Mouse (Mus musculus) left cerebral cortex, postnatal 25 days (tissue): ENCODE measurements around the gene 1700010B08Rik. TPM values are rescaled to one million over a fixed set of nuclear protein-coding genes. Genes with fewer than 3 reads are reported as not detected.

Experiments used
- DNase-seq, 2 experiments: peaks; one replicate each; pipeline ENCODE4 v3.0.0; 2022; ENCODE audit warnings: low spot score in 2 of 2, mixed read lengths in 1 of 2
- intact Hi-C: fragments of 180-260 bp; cut with DNase I; formaldehyde crosslinking; loops from one replicate; pipeline ENCODE4 v1.15.1; 2025
- microRNA-seq, 2 experiments: library from miRNA; unstranded; fragments of <30 nt; microRNA quantifications; one replicate each; pipeline ENCODE4 v1.2.0; 2022
- total RNA-seq, 2 experiments: library from RNA; stranded (reverse); gene quantifications; 2 replicates each; pipeline ENCODE4 v1.2.3; 2021

Gene 1700010B08Rik
- total RNA-seq, 2 experiments from 2014 or later, result not detected

DNA sequence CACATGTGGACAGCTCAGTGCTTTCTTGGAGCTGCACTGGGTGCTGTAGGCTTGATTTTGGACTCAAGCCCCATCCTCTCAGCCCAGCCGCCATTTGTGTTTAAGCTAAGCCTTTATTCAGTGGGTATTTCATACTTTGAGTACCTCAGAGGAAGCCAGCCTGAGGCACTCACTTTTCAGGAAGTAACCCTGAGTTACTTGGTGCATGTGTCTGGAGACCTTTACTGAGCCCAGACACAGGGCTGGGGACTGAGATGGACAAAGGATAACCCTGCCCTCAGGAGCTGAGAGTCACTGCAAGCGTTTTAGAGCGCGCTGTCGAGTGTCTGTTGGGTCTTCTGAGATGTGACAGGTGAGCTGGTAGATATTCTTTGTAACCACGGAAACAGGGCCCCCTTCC lies 41.4 kb downstream of the 1700010B08Rik start:
- intact Hi-C loops, result no loop called here
- no peak for DNase-seq

DNA sequence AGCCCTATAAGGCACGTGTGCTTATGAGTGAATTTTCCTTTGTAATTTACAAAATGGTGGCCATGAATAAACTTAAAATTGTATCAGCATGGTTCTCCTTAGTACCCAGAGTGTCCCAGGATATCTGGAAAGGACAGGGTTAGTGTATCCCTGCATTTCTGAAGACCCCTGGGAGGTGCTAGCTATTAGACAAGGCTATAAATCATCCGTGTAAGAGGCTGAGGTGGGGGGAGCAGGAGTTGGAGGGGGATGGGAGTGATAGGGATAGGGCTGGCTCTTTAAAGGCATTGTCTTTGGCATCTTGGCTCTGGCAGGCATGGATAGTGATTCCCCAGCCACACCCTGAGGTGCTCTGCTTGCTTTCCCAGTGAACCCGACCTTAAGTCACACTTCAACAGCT lies 45.4 kb downstream of the 1700010B08Rik start:
- intact Hi-C loops, result no loop called here
- DNase-seq, result no peak

DNA sequence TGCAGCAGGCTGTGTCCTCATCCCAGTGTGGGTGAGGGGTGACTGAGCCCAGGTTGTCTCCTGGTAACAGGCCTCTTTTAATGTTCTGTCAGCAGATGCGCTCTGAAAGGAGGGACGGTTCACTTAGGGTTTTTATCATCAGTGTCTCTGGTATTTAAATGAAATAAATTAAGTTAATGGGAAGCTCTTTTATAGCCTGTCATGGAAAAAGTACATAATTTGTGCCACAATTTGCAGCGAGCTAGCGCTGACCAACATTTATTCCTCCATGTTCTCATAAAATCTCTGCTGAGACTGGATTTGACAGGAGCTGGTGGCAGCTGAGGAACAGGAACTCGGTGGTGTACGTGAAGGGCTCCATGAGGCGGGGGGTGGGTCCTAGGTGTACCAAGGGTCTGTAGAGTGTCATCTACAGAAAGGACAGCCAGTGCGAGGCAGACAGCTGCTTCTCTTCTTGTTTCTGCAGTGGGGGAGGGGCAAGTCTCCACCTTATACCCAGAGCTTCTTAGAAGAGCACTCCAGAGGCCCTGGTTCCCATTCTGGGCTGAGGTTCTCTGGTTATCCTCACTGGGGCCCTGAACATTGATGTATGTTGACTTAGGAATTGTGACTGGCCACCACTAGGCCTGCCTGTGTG lies 48.9 kb downstream of the 1700010B08Rik start:
- intact Hi-C loops, result no loop called here
- no peak for DNase-seq

DNA sequence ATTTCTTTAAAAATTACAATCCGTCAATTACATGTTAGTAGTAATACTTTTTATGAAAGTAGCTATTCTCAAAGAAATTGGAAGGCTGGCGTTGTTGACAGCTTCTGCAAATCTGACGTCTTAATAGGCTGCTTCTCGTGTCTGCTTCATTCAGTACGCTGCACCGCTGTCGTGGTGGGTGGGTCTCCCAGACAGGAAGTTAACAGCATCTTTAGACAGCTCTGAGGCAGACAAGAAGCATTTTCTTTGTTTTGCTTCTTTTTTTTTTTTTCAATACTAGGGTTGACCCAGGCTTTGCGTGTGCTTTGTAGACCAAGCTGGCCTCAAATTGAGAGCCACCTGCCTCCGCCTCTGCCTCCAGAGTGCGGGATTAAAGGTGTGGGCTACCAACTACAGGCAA lies 50.0 kb downstream of the 1700010B08Rik start:
- intact Hi-C loops, result no loop called here
- no peak for DNase-seq

DNA sequence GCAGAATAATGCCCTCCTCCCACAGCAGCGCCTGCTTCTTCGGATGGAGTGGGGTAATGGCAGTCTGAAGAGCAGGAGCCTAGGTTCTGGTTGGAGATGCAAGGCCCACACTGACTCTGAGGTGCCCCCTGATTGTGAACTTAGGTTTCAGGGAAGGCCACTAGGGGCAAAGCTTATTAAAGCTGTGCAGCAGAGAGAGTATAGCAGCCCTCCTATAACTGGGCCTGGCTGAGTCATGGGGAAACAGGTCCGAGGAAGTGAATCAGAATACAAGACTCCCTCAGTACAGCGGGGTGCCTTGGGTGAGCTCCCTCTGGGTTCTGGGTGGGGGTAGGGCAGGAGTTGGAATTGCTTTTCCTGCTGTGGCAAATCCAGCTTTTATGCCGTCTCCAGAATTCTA lies 51.4 kb downstream of the 1700010B08Rik start:
- intact Hi-C loops, result no loop called here
- no peak for DNase-seq

Small RNA genes within 50 kb of the gene (microRNA-seq; reads per million reads assigned to microRNA genes)
- 0 reads per million in 2 experiments for gene Mir6340

Other genes with a start within 250 kb of the 1700010B08Rik start
- gene 1700021F07Rik, start 196.8 kb upstream of the 1700010B08Rik start, total RNA-seq, result not detected
- gene Ankrd60, start 141.1 kb upstream of the 1700010B08Rik start, total RNA-seq, result not detected
- 10 to 100 TPM; 24.5 to 29.3 TPM for gene Rab22a, start 59.7 kb upstream of the 1700010B08Rik start, total RNA-seq
- gene Vapb, start 18.1 kb downstream of the 1700010B08Rik start, total RNA-seq, result 100 to 1,000 TPM; 125 to 133 TPM